Mouse (Mus musculus) frontal cortex, postnatal 14 days (tissue): Measurements from ENCODE around the gene Gdpd3.

ENCODE experiments used
- DNase-seq, 2 experiments: peaks; one replicate each; pipeline ENCODE4 v3.0.0; 2022; ENCODE audit warnings: low spot score in 2 of 2

The Gdpd3 gene

DNA sequence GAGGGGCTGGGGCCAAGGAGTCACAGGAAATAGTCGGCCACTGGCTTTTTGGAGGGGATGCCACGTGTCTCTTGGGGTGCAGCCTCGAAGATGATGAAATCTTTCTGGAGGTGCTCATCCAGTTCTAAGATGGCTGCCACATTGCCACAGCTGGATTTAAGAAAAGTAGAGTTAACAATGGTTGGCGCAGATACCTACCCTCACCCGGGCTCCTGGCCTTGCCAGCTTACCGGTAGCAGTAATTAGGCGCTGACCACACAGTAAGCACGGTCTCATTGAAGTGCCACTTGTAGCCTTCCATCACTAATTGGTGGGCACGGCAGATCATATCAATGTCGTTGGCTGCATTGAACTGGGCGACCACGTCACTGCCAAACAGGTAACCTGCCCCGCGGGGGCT is 20.0 kb downstream of the Gdpd3 start:
- DNase-seq = no peak

DNA sequence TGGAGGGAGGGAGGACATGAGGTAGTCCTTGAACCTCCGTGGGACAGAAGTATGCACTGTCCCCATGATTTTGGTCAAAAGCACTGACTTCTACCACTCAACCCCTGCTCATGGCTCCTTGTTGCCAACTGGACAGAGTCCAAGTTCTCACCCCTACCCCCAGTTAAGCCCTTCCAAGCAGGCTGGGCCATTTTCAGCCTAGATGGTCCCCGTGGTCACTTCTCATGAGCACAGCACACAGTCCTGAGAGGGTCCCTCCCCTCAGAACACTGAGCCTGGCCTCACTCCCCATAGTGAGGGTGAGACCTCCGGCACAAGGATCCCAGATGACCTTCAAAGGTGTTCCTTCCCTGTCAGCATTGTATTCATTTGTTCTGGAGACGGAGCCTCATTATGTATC is 23.0 kb downstream of the Gdpd3 start:
- no peak for DNase-seq

DNA sequence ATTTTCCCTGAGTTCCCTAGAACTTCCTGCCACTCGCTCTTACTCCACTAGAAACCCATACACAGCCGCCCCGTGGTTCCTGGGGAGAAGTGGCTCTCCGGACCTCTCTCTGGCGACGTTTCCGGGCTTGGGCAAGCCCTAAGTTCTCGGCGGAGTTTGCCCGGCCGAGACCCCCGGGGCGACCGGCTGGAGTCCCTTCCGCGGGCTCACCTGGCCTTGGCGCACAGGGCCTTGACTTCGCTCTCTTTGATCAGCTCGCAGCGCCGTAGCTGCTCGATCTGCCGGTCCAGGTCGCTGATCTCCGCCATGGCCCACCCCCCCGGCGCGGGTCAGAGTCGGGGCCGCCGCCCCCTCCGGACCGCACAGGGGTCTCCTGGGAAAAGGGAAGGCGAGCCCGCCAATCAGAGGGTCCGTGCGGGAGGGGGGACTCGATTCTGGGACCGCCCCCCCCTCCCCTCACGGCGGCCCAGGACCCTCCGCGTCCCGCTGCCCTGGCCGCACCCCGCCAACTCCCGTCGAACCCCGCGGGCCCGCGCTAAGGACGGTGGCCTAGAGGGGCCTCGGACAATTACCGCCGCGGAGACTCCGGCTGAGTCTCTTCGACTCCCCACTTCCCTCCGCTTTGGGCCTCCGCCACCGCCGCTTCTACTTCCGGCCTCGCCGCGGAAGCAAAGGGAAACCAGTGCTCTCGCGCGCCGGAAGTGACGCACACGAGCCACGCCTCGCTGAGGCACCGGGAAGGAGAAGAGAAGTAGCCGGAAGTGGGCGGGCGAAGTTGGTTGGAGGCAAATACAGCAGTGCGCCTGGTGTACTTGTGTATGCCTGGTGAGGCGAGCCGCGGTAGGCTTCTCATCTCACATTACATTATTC is 26.0 kb downstream of the Gdpd3 start, which contains the start of gene Ppp4c:
Gene Ppp4c (minus strand): TSS at position 646 of the 870 bp plus-strand sequence.
- peak; percentile 93 to 96 for DNase-seq

DNA sequence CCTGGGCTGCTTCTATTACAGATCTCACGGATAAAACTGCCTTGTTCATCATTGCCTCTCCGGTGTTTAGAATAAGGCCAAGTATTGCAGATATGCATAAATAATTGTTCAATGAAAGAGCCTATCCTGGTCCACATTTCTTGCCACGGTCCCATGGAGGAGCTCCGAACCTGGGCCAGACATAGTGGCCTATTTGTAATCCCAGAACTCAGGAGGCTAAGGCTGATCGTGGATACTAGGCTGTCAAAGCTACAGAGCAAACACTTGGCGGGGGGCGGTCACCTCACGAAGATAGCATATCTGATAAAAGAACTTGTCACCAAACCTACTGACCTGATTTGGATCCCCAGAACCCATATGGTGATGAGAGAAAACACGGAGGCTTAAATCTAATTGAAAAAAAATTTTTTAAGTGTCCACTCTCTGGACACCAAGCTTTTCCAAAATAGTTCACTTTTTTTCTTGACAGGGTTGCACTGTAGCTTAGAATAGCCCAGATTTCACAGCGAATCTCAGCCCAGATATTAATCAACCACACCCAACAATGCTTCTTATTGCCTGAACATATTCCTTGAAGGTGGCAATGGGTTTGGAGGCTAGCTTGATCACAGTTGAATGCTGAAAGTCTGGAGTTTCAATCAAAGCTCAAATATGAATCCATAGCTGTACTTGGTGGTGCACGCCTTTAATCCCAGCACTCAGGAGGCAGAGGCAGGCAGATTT is 26.7 kb downstream of the Gdpd3 start:
- DNase-seq = no peak

DNA sequence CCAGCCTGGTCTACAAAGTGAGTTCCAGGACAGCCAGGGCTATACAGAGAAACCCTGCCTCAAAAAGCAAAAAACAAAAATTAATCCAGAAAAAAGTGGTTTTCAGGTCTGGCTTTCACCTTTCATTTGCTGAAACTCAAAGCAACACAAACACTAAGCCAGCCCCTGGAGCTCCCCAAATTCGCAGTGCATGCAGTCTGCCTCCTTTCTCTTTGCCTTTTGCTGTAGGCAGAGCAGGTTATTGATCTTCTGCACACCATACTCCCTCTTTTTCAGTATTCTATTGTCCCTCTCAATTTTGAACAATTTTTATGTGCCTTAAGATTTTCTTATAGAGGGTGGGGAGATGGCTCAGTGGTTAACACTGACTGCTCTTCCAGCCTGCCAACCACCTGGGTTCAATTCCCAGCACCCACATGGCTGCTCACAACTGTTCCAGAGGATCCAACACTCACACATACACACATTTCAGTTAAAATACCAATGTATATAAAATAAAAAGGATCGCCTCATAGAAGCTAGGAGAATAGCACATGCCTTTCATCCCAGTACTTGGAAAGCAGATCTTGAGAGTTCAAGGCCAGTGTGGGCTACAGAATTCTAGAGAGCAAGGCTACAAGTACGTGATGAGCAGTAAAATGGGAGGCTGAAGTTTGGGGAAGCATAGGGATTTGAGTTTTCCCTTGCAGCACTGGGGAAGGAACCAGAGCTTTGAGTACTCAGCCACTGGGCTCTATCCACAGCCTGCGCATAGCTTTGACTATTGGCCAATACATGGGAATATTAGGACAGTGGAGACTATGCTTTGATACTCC is 27.5 kb downstream of the Gdpd3 start:
- no peak for DNase-seq

DNA sequence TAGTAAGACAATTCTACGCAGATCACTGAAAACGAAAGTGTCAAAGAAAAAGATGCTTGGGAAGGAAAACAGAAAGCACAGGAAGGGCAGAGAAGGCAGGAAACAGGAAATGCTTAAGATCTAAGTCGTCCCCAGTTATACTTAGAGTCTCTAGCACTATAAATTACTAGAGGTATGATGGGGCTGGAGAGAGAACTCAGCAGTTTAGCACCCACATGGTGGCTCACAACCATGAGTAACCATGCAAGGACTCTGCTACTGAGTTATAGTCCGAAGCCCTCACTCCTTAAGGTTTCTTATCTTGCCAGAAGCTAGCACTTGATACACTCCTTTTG is 28.1 kb downstream of the Gdpd3 start:
- DNase-seq = no peak

DNA sequence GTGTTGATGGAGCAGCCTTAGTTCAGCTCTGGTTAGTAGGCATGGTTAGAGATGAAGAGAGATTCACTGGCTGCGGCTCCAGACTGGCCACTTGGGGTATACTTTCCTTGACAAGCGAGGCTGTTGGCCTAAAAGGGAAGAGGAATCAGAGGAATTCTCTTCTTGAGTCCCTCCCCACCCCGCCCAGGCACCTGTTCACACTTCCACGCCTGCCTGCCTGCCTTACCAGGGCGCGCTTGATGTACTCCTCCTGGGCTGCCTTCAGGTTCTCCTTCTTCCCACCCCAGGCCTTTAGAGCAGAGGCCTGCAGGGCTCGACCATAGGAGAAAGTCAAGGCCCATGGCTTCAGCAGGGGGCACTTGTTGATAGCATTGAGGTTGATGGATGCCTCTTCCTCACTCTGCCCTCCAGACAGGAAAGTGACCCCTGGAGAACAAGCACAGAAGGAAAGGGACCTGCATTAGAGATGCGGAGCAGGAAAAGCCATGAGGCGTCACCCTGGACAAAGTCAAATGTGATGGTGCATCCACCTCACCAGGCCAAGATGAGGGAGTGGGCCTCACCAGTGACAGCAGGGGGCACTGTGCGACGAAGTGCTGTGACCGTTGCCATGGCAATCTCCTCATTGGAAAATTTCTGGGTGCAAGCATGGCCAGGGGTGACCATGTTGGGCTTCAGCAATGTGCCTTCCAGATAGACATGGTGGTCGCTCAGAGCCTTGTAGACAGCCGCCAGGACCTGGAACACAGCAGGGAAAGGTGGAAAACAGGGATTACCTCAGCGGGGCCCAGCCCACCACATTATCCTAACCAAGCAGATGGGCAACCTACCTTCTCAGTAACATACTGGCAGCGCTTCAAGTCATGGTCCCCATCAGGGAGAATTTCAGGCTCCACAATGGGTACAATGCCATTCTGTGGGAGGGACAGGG is 29.5 kb downstream of the Gdpd3 start:
- DNase-seq = no peak

DNA sequence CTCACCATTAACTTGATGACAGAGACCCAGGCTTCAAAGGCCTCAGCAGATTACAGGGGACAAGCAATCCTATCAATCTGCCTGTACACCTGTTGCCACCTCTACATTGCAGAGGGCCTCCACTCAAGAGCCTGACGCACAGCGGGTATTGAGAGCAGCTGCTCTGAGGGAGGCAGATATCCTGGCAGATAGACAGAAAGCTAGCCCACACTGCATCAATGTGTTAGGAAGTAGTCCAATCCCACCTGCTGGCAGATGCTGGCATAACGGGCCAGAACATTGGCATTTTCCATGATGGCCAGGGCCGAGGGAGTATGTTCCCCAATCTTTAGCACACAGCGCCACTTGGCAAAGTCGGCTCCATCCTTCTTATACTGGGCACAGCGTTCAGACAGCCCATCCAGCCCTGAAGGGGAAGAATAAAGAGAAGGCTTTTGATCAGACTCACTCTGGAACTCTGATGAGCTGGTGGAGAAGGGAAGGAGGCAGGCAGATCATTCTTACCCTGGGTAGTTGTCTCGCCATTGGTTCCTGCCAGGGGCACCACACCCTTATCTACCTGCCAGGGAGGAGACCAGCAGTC is 30.3 kb downstream of the Gdpd3 start:
- DNase-seq = no peak

DNA sequence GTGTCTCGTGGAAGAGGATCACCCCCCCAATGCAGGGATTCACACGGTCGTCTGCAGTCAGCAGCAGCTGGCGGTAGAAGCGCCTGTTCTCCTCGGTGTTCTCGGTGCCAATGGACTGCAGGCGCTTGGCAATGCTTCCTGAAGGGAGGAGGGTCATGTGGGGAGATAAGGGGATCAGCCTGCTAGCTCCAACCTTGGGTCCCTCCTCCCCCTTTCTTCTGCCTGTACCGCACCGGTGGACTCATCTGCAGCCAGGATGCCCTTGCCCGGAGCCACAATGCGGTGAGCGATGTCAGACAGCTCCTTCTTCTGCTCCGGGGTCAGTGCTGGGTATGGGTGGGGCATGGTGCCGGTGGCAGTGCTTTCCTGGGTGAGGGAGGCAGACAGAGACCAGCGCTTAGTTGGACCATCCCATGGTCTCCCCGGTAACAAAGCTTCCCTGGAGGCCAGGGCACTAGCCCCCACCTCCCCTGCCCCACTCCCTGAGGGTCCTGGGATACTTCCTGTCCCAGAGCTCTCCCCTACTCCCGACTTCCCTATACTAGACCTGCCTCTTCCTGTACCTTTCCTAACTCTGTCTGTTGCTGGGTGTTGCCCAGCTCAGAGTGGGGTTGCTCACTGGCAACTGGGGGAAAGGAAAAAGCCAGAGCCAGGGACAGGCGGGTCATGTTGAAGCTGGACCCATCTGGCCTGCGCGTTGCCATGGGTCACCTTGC is 31.4 kb downstream of the Gdpd3 start, which contains the start of gene Fam57b:
Gene Fam57b (plus strand): TSS at position 258 of the 716 bp plus-strand sequence.
- no peak for DNase-seq

DNA sequence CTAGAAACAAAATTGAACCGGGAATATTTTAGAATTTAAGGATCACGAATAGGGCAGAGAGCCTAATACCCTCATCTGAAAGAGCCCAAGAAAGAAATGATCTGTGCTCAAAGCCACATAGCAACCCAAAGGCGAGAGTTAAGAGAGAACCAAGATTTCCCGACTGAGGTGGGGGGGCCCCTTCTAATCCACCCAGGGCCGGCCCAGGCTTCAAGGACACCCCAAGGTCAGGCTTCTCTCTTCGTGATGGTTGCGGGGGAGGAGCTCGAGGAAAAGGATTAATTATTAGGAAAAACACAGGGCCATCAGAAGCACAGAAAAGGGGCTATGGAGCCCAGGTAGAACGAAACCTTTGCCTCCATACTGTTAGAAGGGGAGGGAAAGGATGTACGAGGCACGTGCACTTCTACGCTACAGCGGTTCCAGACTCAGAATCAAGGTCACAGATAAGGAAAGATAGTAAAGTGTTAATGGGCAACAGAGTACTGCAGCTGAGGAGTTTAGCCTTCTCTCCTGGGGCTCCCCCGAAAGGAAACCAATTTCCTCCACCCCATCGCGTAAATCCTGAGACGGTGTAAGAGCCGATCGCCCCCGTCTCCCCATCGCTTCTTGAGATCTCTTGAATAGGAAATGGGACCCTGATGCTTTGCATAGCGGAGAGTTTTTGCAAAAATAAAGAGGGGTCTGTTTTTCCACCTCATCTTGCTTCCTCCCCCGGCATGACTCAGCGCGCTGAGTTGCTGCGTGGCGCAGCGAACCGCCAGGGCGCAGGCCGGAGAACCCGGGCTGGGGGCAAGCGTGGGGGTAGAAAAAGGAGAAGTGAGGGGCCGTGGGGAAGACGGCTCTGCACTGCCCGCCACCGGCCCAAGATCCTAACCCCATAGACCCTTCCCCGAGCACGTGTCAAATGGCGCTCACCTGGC is 32.3 kb downstream of the Gdpd3 start:
- no peak for DNase-seq

DNA sequence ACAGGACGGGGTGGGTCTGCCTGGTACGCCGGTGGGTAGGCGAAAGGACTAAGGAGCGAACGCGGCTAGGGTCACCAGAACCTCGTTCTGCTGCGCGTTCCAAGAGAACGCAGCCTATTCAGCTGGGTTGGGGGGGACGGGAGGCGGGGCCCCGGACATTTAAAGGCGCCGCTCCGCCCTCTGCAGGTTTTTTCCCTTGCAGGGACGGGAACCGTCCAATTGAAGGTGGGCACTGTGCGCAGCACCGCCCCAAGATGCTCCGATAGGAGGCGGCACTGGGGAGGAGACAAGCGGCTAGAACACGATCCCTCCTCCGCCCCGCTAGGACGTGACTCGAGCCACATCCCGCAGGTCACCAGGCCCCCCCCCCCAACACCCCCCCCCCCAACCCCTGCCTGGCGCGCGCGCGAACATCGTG is 32.9 kb downstream of the Gdpd3 start:
- peak; percentile 95 to 97 for DNase-seq

DNA sequence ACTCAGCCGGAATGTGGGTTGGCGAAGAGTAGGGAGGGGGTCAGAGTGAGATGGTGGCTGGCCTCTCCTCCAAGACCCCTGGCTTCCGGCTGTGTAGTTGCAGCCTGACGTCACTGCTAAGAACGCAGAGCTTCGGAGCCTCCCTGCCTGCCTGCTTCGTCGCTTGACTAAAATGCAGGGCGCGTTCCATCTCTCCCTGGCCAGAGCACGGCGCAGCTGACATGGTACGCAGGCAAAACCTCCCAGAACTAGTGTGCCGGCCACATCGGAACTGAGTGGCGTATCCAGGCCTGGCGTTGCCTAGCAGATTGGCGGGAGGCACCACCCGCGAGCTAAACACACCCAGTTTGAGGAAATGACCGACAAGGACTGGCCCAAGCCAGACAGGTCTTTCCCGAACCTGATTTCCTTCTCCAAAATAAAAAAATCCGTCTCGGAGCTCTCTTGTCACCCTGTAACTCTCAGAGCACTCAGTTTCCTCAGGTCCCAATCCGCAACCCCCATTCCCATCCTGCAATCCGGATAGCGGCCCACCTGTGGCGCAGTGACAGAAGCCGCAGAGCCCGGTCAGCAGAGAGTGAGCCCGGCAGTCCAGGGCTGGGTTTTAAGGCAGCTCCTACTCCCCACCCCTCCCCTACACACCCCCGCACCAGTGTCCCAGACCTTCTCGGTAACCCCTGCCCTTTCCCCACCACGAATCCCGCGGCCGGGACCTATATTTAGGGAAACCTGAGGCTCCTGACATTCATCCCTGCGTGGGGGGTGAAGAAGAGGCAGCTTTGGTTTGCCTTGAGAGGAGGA is 33.5 kb downstream of the Gdpd3 start:
- DNase-seq = peak; percentile 81 to 87

DNA sequence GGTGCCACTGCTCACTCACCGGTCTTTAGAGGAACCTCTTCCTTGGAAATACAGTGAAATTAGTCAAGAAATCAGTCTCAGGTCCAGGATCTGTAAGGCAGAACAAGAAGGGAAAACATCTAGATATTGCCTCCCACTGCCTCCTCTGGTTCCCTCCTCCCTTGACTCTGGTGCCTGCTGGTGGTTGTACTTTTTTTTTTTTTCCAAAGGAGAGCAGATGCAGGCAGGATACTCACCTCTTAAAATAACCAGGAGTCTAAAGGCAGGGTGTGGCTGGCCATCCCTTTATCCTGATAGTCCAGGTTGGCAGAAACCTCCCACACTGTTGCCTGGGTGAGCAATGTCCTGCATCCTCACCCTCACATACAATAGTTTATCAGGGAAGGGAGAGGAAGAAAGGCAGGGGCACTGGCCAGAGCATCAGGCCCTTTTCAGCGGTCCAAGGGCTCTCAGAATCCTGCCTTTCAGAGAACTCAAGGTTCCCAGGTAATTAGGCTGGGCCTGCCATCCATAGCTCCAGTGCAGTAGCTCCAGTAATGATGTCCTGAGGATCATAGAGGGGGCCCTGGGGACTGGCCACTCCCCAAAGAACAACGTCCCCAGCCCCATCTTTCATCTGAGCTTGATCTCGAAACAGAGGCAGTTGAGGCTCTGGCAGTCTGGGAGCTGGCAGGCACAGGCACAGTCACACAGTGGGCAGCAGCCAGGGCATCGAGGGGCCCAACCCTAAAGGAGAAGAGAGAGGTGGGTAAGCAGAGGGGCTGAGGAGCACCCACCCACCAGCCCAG is 34.3 kb downstream of the Gdpd3 start:
- no peak for DNase-seq

DNA sequence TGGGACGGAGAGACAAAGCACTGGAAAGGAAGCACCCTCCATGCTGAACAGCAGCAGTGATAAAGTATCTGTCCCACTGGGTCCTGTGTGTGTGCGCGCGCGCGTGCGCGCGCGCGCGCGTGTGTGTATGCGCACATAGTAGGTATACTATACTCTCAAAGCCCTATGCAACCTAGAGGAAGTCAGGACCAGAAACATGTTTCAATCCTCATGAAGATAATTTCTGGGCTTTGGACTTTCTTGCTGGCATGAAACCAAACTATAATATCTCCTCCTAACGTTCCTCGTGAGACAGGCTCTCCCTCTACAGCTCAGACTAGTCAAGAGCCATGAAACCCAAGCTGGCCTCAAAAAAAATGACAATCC is 34.9 kb downstream of the Gdpd3 start:
- no peak for DNase-seq

DNA sequence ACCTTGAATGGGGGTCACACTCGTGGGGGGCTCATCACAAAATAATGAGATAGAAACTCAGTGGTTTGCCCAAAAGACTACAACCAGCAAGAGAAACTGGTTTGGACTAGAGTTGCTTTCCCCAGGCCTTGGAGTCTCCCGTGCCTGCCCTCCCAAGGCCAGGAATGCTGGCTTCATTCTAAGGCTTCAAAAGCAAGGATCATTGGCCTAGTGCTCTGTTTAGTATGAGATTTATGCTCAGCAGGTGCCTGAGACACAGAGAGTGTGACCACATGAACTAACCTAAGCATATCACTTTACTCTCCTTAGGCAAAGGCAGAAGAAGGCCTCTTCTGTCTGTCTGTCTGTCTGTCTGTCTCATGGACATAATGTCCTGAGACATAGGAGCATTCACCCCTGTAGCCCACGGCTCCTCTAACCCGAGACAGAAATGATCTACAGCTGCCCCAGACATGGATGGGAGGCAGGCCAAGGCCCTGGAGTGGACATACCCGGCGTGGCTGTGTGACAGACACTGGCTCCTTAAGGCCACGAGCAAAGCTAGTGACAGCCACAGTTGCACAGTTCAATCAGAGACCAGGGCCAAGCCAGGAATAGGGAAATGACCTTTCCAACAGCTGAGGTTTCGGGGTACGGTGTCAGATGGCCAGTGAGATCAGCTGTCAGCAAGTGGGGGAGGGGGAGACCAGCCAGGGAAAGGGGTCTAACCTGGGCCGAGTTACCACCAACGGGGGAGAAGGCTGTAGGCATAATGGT is 36.2 kb downstream of the Gdpd3 start:
- no peak for DNase-seq

DNA sequence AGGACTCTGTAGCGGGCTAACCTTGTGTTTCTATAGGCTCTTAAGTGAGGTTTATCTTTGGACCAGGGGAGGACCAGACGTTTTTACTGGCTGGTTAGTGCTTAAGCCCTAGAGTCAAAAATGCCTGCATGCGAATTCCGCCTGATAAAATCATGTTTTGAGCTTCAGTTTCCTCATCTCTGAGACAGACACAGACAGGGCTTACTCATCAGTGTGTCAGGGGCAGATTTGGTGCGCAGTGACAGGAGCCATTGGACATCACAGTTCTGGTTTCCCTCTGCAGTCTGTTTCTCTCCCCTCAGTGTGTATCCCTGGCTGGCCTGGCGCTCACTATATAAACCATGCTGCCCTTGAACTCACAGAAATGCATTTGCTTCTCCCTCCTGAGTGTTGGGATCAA is 37.0 kb downstream of the Gdpd3 start:
- DNase-seq = no peak

DNA sequence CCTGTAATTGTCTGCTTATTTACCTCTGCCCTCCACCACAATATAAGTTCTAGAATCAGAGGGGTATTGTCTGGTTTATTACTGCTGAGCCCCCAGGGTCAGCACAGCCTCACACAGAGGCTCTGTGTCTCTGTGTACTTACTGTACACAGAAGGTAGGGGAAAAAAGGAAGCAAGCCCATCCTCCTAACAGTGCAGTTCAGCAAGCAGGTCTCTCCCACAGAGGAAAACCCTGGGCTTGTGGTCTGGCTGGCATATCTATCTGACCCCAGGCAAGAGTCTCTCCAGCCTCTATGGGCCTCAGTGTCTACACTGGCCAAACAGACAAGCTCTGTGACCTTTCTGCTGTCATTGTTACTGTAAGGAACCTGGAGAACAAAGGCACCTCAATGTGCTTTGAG is 37.6 kb downstream of the Gdpd3 start:
- no peak for DNase-seq
